Mouse (Mus musculus) myocyte (in vitro differentiated cells): ENCODE results near the gene Gbx1. TPM values are rescaled to one million over a fixed set of nuclear protein-coding genes. Genes with fewer than 3 reads are reported as not detected.

Source experiments
- H3K27me3 ChIP-seq: one replicate; pipeline ENCODE4 v1.6.1; 2011; ENCODE audit not compliant: control insufficient read depth, insufficient read depth, insufficient read length
- H3K36me3 ChIP-seq: one replicate; pipeline ENCODE4 v1.6.1; 2011; ENCODE audit not compliant: control insufficient read depth, insufficient read depth
- H3K4me2 ChIP-seq: one replicate; pipeline ENCODE4 v1.6.1; 2011; ENCODE audit warnings: low read depth, control low read depth
- H3K4me3 ChIP-seq: one replicate; pipeline ENCODE4 v1.5.1; 2011; ENCODE audit warnings: mild to moderate bottlenecking, control low read depth, moderate library complexity
- H3K79me2 ChIP-seq: one replicate; pipeline ENCODE4 v1.6.1; 2011; ENCODE audit not compliant: control insufficient read depth, insufficient read depth
- H3ac ChIP-seq: one replicate; pipeline ENCODE4 v1.6.1; 2011; ENCODE audit not compliant: control insufficient read depth, insufficient read length
- CEBPB ChIP-seq: IDR thresholded peaks from 2 replicates; pipeline ENCODE4 v1.6.1; 2011; ENCODE audit warnings: mild to moderate bottlenecking, moderate library complexity; ENCODE audit not compliant: poor library complexity, insufficient read depth, severe bottlenecking
- E2F4 ChIP-seq: IDR thresholded peaks from one replicate; pipeline ENCODE4 v1.6.1; 2011; ENCODE audit warnings: mild to moderate bottlenecking, control low read depth, moderate library complexity; ENCODE audit not compliant: insufficient read depth
- MAX ChIP-seq: IDR thresholded peaks from one replicate; pipeline ENCODE4 v1.6.1; 2011; ENCODE audit warnings: low read depth, mild to moderate bottlenecking, control low read depth
- MYOD1 ChIP-seq, 3 experiments: IDR thresholded peaks; one replicate each; pipeline ENCODE4 v1.6.1; 2011; ENCODE audit warnings: control low read depth in 2 of 3, low read depth in 2 of 3, mild to moderate bottlenecking in 2 of 3, moderate library complexity in 1 of 3; ENCODE audit not compliant: insufficient read length in 2 of 3, control insufficient read depth in 1 of 3
- MYOG ChIP-seq, 3 experiments: IDR thresholded peaks; one replicate each; pipeline ENCODE4 v1.6.1; 2011; ENCODE audit warnings: control low read depth in 2 of 3, low read depth in 2 of 3, mild to moderate bottlenecking in 2 of 3; ENCODE audit not compliant: insufficient read length in 2 of 3, control insufficient read depth in 1 of 3, insufficient read depth in 1 of 3
- POLR2A ChIP-seq: IDR thresholded peaks from one replicate; pipeline ENCODE4 v1.6.1; 2011; ENCODE audit warnings: low read depth, mild to moderate bottlenecking, control low read depth, moderate library complexity; ENCODE audit not compliant: insufficient read length
- POLR2AphosphoS2 ChIP-seq: IDR thresholded peaks from one replicate; pipeline ENCODE4 v1.6.1; 2011; ENCODE audit warnings: low read depth, control low read depth; ENCODE audit not compliant: insufficient read length
- REST ChIP-seq: IDR thresholded peaks from one replicate; pipeline ENCODE4 v1.6.1; 2011; ENCODE audit warnings: mild to moderate bottlenecking, control low read depth, moderate library complexity; ENCODE audit not compliant: insufficient read depth, insufficient read length
- SRF ChIP-seq: IDR thresholded peaks from one replicate; pipeline ENCODE4 v1.6.1; 2011; ENCODE audit warnings: low read depth; ENCODE audit not compliant: control insufficient read depth, insufficient read length
- TCF12 ChIP-seq: IDR thresholded peaks from one replicate; pipeline ENCODE4 v1.6.1; 2011; ENCODE audit warnings: mild to moderate bottlenecking, control low read depth; ENCODE audit not compliant: poor library complexity, insufficient read depth, severe bottlenecking
- TCF3 ChIP-seq: IDR thresholded peaks from one replicate; pipeline ENCODE4 v1.6.1; 2011; ENCODE audit warnings: low read depth, control low read depth; ENCODE audit not compliant: insufficient read length
- USF1 ChIP-seq: IDR thresholded peaks from one replicate; pipeline ENCODE4 v1.6.1; 2011; ENCODE audit warnings: low read depth, mild to moderate bottlenecking, control low read depth, moderate library complexity
- polyA plus RNA-seq: library from polyadenylated mRNA; unstranded; fragments of >200 nt; fragmentation: generic; extraction: Trizol; gene quantifications from one replicate; pipeline ENCODE4 v1.2.1, GENCODE M21; 2012; ENCODE audit warnings: missing spikeins

The Gbx1 gene
- polyA plus RNA-seq, 1 experiment, result 2.5 TPM

DNA sequence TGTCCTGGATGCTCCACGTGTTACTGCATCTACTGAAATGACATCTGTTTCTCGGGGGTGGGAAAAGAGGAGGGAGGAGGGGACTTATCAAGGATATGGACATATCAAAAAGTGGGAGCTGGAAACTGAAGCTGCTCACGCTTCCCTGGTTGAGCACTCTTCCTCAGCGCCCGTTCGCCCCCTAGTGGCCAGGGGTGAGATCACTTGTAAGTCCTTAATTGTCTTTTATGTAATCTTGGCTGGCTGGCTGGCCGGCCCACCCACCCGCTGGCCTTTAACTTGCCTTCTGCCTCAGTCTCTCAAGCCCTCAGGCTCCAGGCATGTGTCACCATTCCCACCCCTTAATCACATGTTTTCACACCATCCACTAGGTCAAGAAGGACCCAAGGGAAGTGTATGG lies 40.9 kb downstream of the Gbx1 start:
- no peak overlapping the region for H3K4me2 ChIP-seq
- H3K36me3 ChIP-seq, result peaks cover 22% of the 10 kb centered on the region
- TF ChIP-seq MYOG (IDR thresholded peaks at IDR 0.05; ENCODE audit: control insufficient read depth in 1 of 3, insufficient read depth in 1 of 3, insufficient read length in 2 of 3, low read depth in 2 of 3) (no peak), REST (no peak), E2F4 (no peak)
- H3K27me3 ChIP-seq, result no peaks in the 10 kb centered on the region
- peaks cover 5% of the 10 kb centered on the region for H3K79me2 ChIP-seq
- no peak overlapping the region for H3K4me3 ChIP-seq
- H3ac ChIP-seq, result no peak overlapping the region

DNA sequence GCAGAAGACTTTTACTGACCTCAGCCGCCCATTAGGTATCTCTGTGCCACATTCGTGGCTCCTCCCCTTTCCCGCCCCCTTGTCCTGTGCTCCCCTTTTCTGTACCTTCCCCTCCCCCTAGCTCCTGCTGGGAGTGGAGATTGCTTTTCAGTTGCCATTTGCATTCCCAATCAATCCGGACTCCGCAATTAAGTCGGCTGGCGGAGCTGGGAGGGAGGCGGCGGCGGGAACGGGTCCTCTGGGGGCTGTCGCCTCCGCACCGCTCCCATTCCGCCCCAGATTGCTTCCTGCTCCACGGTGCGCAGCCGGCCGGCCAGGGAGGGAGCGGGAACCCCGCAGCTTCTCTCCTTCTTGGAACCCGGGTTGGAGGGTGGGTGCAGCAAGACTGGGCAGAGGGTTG lies 42.0 kb downstream of the Gbx1 start:
- H3K4me2 ChIP-seq, result no peak overlapping the region
- TF ChIP-seq E2F4 (no peak), REST (no peak), MYOG (IDR thresholded peaks at IDR 0.05; ENCODE audit: control insufficient read depth in 1 of 3, insufficient read depth in 1 of 3, insufficient read length in 2 of 3, low read depth in 2 of 3) (no peak)
- H3K27me3 ChIP-seq, result no peaks in the 10 kb centered on the region
- peaks cover 5% of the 10 kb centered on the region for H3K79me2 ChIP-seq
- no peak overlapping the region for H3K4me3 ChIP-seq
- H3ac ChIP-seq, result no peak overlapping the region
- peaks cover 25% of the 10 kb centered on the region for H3K36me3 ChIP-seq

DNA sequence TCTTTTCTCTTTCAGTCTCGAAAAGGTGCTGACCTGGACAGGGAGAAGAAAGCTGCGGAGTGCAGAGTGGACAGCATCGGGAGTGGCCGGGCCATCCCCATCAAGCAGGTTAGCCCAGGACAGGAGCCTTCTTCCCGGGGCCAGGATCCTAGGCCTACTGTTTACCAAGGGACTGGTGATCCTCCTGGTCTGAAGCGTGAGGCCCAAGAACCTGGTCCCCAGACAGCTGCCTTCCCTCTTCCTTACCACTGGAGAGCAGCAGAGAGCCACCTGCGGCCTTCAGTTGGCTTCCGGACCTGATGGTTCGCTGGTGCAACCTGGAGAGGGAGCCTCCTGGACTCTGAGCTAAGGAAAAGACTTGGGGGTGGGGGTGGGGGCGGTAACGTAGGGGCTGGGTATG lies 43.7 kb downstream of the Gbx1 start:
- TF ChIP-seq TCF12 (no peak), MYOG (IDR thresholded peaks at IDR 0.05; ENCODE audit: control insufficient read depth in 1 of 3, insufficient read depth in 1 of 3, insufficient read length in 2 of 3, low read depth in 2 of 3) (no peak), MYOD1 (IDR thresholded peaks at IDR 0.05; ENCODE audit: control insufficient read depth in 1 of 3, insufficient read length in 2 of 3, low read depth in 2 of 3) (no peak), E2F4 (no peak), CEBPB (no peak)
- Histone ChIP-seq H3K79me2 (peaks cover 5% of the 10 kb centered on the region), H3K4me3 (no peak overlapping the region), H3K27me3 (no peaks in the 10 kb centered on the region), H3ac (no peak overlapping the region), H3K36me3 (peaks cover 19% of the 10 kb centered on the region), H3K4me2 (no peak overlapping the region)

DNA sequence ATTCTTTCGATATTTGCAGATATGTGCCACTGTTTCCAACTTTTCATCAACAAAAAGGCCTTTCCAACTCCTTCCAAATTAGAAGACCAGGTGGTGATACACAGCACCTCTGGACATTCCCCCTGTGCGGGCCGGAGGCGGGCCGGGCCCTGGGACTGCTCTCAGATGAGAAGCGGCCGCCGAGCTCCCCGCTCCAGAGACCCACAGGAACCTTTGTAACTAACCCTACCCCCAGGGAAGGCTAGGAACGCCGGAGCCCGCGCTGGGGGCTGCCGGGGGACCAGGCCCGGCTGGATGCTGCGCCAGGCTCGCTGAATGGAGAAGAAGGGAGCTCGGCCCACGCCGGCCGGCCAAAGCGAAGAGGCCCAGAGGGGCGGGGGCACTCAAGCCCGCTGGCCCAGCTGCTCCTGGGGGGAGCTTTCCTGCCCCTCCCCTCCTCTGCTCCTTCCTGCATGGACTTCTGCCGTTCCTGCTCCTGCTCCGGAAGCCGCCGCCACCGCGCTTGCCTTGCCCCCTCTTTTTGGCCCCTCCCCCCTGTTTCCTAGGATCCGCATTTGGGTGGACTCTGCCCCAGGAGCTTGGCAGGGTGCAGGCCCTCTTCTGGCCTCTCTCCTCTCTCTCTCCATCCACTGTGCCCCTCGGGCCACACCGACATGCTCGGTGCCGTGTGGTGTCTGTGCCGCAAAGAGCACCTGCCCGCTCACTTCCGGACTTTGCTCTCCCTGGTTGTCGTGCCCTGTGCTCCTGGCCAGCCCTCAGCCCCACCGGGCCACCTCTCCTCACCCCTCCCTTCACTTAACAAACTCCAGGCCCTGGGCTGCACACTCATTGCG lies 44.5 kb downstream of the Gbx1 start:
- Histone ChIP-seq H3K4me2 (no peak overlapping the region), H3K27me3 (no peaks in the 10 kb centered on the region), H3K79me2 (peaks cover 5% of the 10 kb centered on the region), H3ac (no peak overlapping the region), H3K4me3 (no peak overlapping the region), H3K36me3 (peaks cover 21% of the 10 kb centered on the region)
- TF ChIP-seq POLR2AphosphoS2, result no peak
- no peak for TF ChIP-seq CEBPB
- no peak for TF ChIP-seq MYOD1 (IDR thresholded peaks at IDR 0.05; ENCODE audit: control insufficient read depth in 1 of 3, insufficient read length in 2 of 3, low read depth in 2 of 3)
- no peak for TF ChIP-seq MAX
- no peak for TF ChIP-seq POLR2A
- TF ChIP-seq MYOG (IDR thresholded peaks at IDR 0.05; ENCODE audit: control insufficient read depth in 1 of 3, insufficient read depth in 1 of 3, insufficient read length in 2 of 3, low read depth in 2 of 3), result no peak
- TF ChIP-seq TCF12, result no peak
- no peak for TF ChIP-seq TCF3
- TF ChIP-seq REST, result no peak
- no peak for TF ChIP-seq E2F4
- no peak for TF ChIP-seq SRF
- TF ChIP-seq USF1, result no peak

DNA sequence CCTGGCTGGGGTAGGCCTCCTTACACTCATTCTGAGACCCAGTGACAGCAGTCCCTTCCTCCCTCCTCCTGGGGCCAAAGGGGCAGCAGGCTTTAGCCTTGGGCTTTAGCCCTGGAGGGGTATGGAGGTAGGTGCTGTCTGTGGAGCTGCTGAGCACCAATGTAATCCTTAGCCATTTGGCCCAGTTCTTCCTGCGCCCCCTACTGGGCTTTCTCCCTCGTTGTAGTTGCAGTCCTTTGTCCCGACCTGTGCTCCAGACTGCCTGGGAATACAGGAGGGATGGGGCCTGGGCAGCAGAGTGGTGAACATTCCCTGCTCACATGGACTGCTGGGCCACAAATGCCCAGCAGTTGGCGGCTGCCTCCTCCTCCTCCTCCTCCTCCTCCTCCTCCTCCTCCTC lies 45.4 kb downstream of the Gbx1 start:
- Histone ChIP-seq H3K4me2 (no peak overlapping the region), H3K27me3 (no peaks in the 10 kb centered on the region), H3K4me3 (no peak overlapping the region), H3K79me2 (peaks cover 3% of the 10 kb centered on the region), H3K36me3 (peaks cover 28% of the 10 kb centered on the region), H3ac (no peak overlapping the region)
- no peak for TF ChIP-seq REST
- TF ChIP-seq POLR2AphosphoS2, result no peak
- no peak for TF ChIP-seq E2F4
- no peak for TF ChIP-seq TCF3
- no peak for TF ChIP-seq MYOD1 (IDR thresholded peaks at IDR 0.05; ENCODE audit: control insufficient read depth in 1 of 3, insufficient read length in 2 of 3, low read depth in 2 of 3)
- no peak for TF ChIP-seq TCF12

DNA sequence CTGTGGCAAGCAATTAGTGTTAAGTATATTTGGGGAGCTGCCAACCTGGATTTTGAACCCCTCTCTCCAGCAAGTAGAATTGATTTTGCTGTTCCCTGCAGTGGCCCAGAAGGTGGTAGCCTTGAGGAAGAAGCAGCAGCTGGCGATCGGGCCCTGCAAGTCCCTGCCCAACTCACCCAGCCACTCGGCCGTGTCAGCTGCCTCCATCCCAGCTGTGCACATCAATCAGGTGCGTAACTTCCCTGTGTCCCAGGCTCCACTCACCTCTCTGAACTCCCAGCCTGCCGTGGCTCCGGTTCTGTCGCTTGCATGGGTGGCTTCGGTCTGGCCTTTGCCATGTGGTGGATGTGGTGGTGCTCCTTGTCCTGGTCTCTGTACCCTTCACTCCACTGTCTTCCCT lies 49.1 kb downstream of the Gbx1 start:
- Histone ChIP-seq H3K79me2 (peaks cover 15% of the 10 kb centered on the region), H3K4me3 (no peak overlapping the region), H3ac (no peak overlapping the region), H3K36me3 (peaks cover 13% of the 10 kb centered on the region), H3K27me3 (no peaks in the 10 kb centered on the region), H3K4me2 (no peak overlapping the region)
- TF ChIP-seq USF1, result no peak
- peak in 1 of 3 experiments; percentile 32 for TF ChIP-seq MYOG (IDR thresholded peaks at IDR 0.05; ENCODE audit: control insufficient read depth in 1 of 3, insufficient read depth in 1 of 3, insufficient read length in 2 of 3, low read depth in 2 of 3)
- TF ChIP-seq MYOD1 (IDR thresholded peaks at IDR 0.05; ENCODE audit: control insufficient read depth in 1 of 3, insufficient read length in 2 of 3, low read depth in 2 of 3), result peak in 2 of 3 experiments; percentile 75 to 80
